Mouse (Mus musculus) liver, embryonic 14.5 days (tissue): ENCODE measurements at regions not wholly inside any gene's neighbourhood (a gene's known extent, or its start where the extent isn't known, plus 50 kb on each side); places are given as distances from the start of the nearest gene placed in this dataset.

ENCODE experiments used
- ATAC-seq: fragments of 200-750 bp; cut with Nextera tagmentation; 2 replicates; pipeline ENCODE4 v1.8.0; 2017; ENCODE audit warnings: moderate number of reproducible peaks, mild to moderate bottlenecking, moderate library complexity; ENCODE audit not compliant: insufficient read depth
- DNase-seq, 3 experiments: peaks; one replicate each; pipeline ENCODE4 v3.0.0-alpha.2; 2012 to 2013; ENCODE audit warnings: low read depth in 3 of 3, low spot score in 3 of 3
- H3K27ac ChIP-seq: fragments of 300-500 bp; sonication (generic); 2 replicates; pipeline ENCODE4 v1.5.1; 2014; ENCODE audit warnings: moderate library complexity, mild to moderate bottlenecking, control low read depth, inconsistent platforms
- H3K27me3 ChIP-seq: fragments of 300-500 bp; sonication (generic); 2 replicates; pipeline ENCODE4 v1.6.1; 2014; ENCODE audit warnings: mild to moderate bottlenecking, low read length, moderate library complexity; ENCODE audit not compliant: control insufficient read depth, insufficient read depth
- H3K36me3 ChIP-seq: fragments of 300-500 bp; sonication (generic); replicated peaks from 2 replicates; pipeline ENCODE4 v1.6.1; 2014; ENCODE audit warnings: low read depth; ENCODE audit not compliant: control insufficient read depth, insufficient read depth
- H3K4me1 ChIP-seq, 2 experiments: fragments of 200-500 bp in 1 of 2; fragments of 300-500 bp in 1 of 2; sonication (generic) in 1 of 2; replicated peaks; 2 replicates each; pipeline ENCODE4 v1.6.1; 2012 to 2014; ENCODE audit warnings: antibody characterized with exemption in 1 of 2, inconsistent platforms in 1 of 2, low read length in 1 of 2; ENCODE audit not compliant: control insufficient read depth in 2 of 2, insufficient read depth in 2 of 2
- H3K4me2 ChIP-seq: fragments of 300-500 bp; sonication (generic); 2 replicates; pipeline ENCODE4 v1.6.1; 2014; ENCODE audit warnings: low read depth, mild to moderate bottlenecking, control low read depth, moderate library complexity
- H3K4me3 ChIP-seq, 2 experiments: fragments of 200-500 bp in 1 of 2; fragments of 300-500 bp in 1 of 2; sonication (generic) in 1 of 2; 2 replicates each; pipeline ENCODE4 v1.5.1; 2012 to 2014; ENCODE audit warnings: low read depth in 2 of 2, low read length in 2 of 2, mild to moderate bottlenecking in 2 of 2, control low read depth in 1 of 2, inconsistent platforms in 1 of 2, moderate library complexity in 1 of 2; ENCODE audit not compliant: insufficient read depth in 1 of 2
- H3K9ac ChIP-seq: fragments of 300-500 bp; sonication (generic); replicated peaks from 2 replicates; pipeline ENCODE4 v1.6.1; 2014; ENCODE audit warnings: mild to moderate bottlenecking, control low read depth, moderate library complexity
- H3K9me3 ChIP-seq: fragments of 300-500 bp; sonication (generic); 2 replicates; pipeline ENCODE4 v1.6.1; 2016; ENCODE audit warnings: low read length, mixed read lengths; ENCODE audit not compliant: control insufficient read depth
- CTCF ChIP-seq: IDR thresholded peaks from 2 replicates; pipeline ENCODE4 v1.5.1; 2016; ENCODE audit warnings: antibody characterized with exemption, low read depth, control low read depth
- EP300 ChIP-seq: IDR thresholded peaks from 2 replicates; pipeline ENCODE4 v1.6.1; 2016; ENCODE audit warnings: antibody characterized with exemption, low read depth
- WGBS: fragments of 180-500 bp; shearing (Covaris S2); extraction: QIAGEN DNeasy Blood & Tissue Kit; methylation state at CpG from one replicate; pipeline ENCODE4 v1.1.7; 2014; ENCODE audit not compliant: insufficient replicate concordance; 5-methylcytosine and 5-hydroxymethylcytosine counted together

DNA sequence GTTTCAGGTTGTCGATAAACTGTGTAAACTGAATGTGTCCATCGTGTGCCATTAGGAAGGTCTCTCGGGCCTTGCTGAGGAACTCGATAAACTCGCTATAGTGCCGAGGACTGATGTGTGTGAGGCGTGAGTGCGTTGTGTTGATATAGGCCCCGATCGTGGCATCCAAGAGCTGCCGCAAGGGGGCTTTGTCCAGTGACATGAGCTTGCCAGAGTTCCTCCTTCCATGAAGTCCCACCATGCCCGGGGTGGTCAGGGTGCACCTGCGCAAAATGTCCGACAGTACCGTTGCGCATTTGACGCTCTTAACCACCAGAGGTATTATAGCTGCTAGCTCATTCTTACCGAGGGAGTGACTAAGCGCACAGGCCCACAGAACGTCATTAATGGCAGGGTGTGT lies 317.8 kb upstream of the Smim15 start:
- DNase-seq (no peak), ATAC-seq (no peak)
- Histone ChIP-seq H3K4me3 (no peak overlapping the region), H3K27ac (no peak overlapping the region), H3K27me3 (no peaks in the 10 kb centered on the region), H3K9ac (no peak overlapping the region), H3K4me1 (no peaks in the 10 kb centered on the region), H3K9me3 (no peaks in the 10 kb centered on the region), H3K36me3 (no peaks in the 10 kb centered on the region), H3K4me2 (no peak overlapping the region)
- TF ChIP-seq CTCF: no peak
- 84% methylated on average over 20 of the region's 20 CpGs for WGBS

DNA sequence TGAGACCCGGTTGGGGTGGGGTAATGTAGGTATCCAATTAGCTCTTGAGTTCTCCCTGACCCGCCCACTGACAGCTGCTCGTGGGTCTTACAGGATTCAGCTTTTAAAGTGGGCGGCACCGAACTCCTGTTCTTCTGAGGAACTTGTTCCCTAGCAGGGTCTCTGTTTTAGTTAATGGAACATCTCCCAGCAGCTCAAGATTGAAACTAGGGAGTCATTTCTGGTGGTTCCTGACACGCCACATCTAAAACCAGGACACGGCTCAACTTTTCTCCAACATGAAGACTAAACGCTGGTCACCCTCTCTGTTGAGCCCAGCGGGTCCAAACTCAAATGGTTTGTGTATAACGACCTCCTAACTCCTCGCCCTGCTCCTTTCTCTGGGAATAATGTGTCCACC lies 322.3 kb upstream of the Smim15 start:
- Histone ChIP-seq H3K27ac (no peak overlapping the region), H3K9me3 (no peaks in the 10 kb centered on the region), H3K4me3 (no peak overlapping the region), H3K36me3 (no peaks in the 10 kb centered on the region), H3K4me1 (no peaks in the 10 kb centered on the region), H3K4me2 (no peak overlapping the region), H3K9ac (no peak overlapping the region), H3K27me3 (no peaks in the 10 kb centered on the region)
- ATAC-seq: no peak
- WGBS: 63% methylated on average over 11 of the region's 11 CpGs
- DNase-seq: no peak
- TF ChIP-seq EP300: no peak
- no peak for TF ChIP-seq CTCF

DNA sequence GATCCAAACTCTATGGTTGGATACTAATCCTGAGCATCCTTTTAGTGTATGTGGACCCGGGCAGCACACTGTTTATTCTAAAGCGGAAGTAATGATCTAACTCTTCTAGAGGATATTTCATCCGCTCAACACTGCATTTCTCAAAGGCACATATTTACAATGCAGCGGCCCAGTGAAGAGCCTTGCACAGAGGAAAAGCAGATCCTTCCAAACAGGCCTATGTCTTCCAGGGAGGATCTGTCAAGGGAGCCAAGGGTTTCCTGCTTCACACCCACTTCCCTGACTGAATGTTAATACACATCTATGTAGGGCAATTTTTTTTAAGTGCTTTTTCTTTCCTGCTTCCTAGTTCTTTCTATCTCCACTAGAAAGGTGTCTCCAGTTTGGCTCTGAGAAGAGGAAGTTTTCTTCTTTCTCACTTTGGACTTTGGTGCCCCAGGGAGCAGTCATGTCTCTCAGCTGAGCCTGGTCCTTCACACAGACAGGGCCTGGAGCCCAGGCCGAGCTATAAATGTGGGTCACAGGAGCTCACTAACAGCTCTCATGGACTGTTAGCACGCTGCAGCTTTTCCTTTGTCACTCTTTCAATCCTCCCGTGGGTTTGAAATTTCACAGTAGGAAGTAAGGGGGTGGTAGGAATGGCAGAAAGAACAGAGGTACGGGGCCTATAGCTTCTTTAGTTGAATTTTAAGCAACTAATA lies 323.2 kb upstream of the Smim15 start:
- Histone ChIP-seq H3K36me3 (no peaks in the 10 kb centered on the region), H3K9me3 (no peaks in the 10 kb centered on the region), H3K27ac (no peak overlapping the region), H3K27me3 (no peaks in the 10 kb centered on the region), H3K4me1 (no peaks in the 10 kb centered on the region), H3K4me2 (no peak overlapping the region), H3K4me3 (no peak overlapping the region), H3K9ac (no peak overlapping the region)
- TF ChIP-seq EP300: no peak
- no peak for TF ChIP-seq CTCF
- 61% methylated on average over 8 of the region's 8 CpGs for WGBS
- ATAC-seq (no peak), DNase-seq (no peak)

DNA sequence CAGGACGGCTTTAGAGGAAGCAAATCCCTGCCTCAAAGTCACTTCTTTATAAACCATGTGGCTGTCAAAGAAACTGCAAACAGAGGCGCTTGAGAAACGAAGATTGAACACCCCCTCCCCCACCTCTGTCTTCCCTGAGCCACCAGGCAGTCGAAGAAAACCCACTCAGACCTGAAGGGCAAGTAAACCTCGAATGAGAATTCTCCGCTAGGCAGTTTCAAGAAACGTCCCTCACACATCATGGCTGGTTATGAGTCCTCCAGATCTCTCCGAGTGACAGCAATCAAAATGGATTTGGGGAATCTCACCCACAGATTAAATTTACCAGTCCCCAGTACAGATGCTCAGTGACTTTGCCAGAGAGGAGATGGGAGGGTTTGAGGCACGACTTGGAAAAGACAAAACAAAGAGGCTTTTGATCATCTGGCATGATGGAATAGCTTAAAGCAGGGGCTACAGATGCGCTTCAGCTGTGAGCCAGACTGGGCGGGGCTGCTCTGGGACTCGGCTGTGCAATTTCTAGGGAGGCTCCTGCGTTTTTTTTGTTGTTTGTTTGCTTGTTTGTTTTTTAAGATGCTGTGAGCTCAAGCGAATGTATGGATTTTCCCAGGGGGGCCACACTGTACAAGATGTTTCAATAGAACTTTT lies 325.1 kb upstream of the Smim15 start:
- no peaks in the 10 kb centered on the region for H3K9me3 ChIP-seq
- ATAC-seq: no peak
- H3K4me2 ChIP-seq: no peak overlapping the region
- H3K36me3 ChIP-seq: no peaks in the 10 kb centered on the region
- no peaks in the 10 kb centered on the region for H3K27me3 ChIP-seq
- H3K4me1 ChIP-seq: no peaks in the 10 kb centered on the region
- no peak overlapping the region for H3K9ac ChIP-seq
- H3K27ac ChIP-seq: no peak overlapping the region
- TF ChIP-seq CTCF (no peak), EP300 (no peak)
- DNase-seq: no peak
- no peak overlapping the region for H3K4me3 ChIP-seq
- 57% methylated on average over 14 of the region's 14 CpGs for WGBS

DNA sequence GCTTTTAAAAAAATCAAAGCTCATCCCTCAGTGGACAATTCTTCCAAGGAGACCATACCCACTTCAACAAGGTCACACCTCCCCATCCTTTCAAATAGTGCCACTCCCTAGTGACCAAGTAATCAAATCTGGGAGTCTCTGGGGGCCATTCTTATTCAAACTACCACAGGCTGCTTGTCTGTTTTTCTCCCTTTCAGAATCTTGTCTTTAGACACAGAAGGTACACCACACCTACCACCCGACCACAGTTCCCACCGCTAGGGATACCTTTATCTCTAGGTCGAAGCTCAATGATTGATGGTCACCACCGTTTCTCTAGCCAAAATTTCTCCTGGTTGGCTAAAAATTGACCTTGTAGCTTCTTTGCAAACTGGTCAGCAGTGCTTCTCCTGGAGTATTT lies 328.6 kb upstream of the Smim15 start:
- Histone ChIP-seq H3K4me3 (no peak overlapping the region), H3K27me3 (no peaks in the 10 kb centered on the region), H3K27ac (no peak overlapping the region), H3K9ac (no peak overlapping the region), H3K4me1 (no peaks in the 10 kb centered on the region), H3K9me3 (no peaks in the 10 kb centered on the region), H3K36me3 (no peaks in the 10 kb centered on the region), H3K4me2 (no peak overlapping the region)
- no peak for TF ChIP-seq EP300
- no peak for TF ChIP-seq CTCF
- ATAC-seq (no peak), DNase-seq (no peak)
- 62% methylated on average over 4 of the region's 4 CpGs for WGBS
